Mouse (Mus musculus) right cerebral cortex, postnatal 25 days (tissue): Measurements from ENCODE around the gene Tnnc1.

Experiments
- DNase-seq: peaks from one replicate; pipeline ENCODE4 v3.0.0; 2022

Tnnc1 gene

GRCm38 (mm10) chr14:31260932-31261331 lies 52.8 kb downstream of the Tnnc1 start:
- no peak for DNase-seq
